Mouse (Mus musculus): ENCODE results near the gene Ptpn13.

Ptpn13 gene

DNA sequence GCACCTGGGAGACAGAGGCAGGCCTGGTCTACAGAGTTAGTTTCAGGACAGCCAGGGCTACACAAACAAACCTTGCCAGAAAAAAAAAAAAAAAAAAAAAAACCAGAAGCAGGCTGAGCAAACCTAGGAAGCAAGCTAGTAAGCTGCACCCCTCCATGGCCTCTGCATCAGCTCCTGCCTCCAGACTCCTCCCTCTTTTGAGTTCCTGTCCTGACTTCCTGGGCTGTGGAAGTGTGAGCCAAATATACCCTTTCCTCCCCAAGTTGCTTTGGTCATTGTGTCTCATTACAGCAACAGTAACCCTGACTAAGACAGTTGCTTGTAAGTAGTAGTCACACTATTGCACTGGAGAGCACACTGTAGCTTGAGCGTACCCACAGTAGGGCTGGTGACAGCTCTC is 219.2 kb downstream of the Ptpn13 start:
- DNase-seq (ENCODE audit: low spot score in 2 of 2): no peak

DNA sequence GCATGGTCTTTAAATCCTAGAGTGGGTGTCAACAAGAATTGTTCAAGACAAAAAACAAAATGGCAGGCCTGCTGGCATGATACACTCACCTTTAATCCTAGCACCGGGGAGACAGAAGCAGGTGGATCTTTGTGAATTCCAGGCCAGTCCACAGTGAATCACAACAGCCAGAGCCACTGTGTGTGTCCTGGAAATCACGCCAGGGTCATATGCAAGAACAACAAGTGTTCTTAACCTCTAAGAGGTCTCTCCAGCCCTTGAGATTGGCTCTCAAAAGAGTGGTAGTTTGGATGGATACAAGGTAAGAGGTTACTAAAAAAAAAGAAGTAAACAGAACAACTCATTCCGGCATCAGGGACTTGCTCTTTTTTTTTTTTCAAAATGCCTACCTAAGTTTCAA is 222.3 kb downstream of the Ptpn13 start:
- no peak for DNase-seq (ENCODE audit: low spot score in 2 of 2)

Data from right cerebral cortex, postnatal 10 days (tissue).